Mouse (Mus musculus): ENCODE data around the gene Tnip2.

Gene Tnip2

DNA sequence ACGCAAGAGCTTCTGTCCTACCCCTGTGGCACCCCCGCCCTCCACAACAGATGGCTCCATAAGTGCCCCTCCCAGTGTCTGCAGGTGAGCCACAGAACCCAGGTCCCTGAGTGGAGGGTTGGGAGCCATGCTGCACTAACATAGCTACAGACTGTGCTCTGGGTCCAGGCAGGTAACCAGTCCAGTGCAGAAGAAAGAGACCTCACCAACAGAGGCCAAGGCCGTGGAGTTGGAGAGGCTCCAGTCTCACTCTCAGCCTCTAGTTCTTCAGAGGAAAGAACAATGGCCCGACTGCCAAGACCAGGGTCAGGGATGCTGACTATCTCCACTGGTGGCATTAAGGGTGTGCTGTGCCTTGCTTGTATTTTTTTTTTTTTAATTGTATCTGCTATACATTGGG, 52.5 kb downstream of the Tnip2 start:
- DNase-seq (ENCODE audit: low spot score), result no peak

DNA sequence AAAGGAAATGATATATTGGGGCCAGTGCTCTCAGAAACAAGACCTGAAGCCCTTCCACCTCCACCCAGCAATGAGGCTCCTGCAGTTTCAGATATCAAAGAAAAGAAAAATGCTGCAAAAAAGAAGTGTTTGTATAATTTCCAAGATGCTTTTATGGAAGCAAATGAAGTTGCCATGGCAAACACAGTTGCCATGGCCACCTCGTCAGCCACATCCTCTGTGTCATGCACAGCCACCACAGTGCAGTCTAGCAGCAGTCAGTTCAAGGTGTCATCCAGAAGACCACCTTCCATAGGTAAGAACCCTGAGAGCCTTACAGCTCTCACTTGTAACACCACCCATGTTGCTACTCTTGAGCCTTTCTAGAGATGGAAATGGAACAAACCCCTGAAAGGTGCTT, 54.8 kb downstream of the Tnip2 start:
- no peak for DNase-seq (ENCODE audit: low spot score)

DNA sequence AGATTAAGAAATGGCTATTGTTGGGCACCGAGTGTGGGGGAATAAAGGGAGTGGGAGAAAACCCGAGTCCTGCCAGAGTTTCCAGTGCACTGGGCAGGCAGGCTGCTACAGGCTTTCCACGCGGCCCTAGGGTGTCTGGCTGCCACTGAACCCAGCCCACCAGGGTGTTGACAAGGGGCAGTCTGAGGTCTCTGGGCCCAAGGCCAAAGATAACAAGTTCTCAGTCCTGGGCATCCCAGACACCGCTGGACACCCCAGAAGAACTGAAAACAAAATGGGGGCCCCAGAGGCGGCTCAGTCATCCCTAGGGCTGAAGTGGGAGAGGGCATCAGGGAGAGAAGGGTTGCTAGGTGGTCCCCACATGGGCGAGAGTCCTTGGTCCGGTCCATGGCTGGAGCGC, 67.6 kb downstream of the Tnip2 start:
- no peak for DNase-seq (ENCODE audit: low spot score)

All from embryo, embryonic 10 days (tissue).